Mouse (Mus musculus) limb, embryonic 14.5 days (tissue): Measurements from ENCODE around the gene Ano4. TPM values are rescaled to one million over a fixed set of nuclear protein-coding genes. Genes with fewer than 3 reads are reported as not detected.

ENCODE experiments used
- ATAC-seq: fragments of 200-750 bp; cut with Nextera tagmentation; 2 replicates; pipeline ENCODE4 v1.8.0; 2017; ENCODE audit warnings: low read depth, moderate number of reproducible peaks, moderate TSS enrichment; ENCODE audit not compliant: low FRiP score
- DNase-seq: peaks from one replicate; pipeline ENCODE4 v3.0.0-alpha.2; 2015; ENCODE audit warnings: low spot score
- H3K27ac ChIP-seq: fragments of 300-500 bp; sonication (generic); replicated peaks from 2 replicates; pipeline ENCODE4 v1.5.1; 2014; ENCODE audit warnings: low read depth, mild to moderate bottlenecking, low read length, moderate library complexity, mixed read lengths
- H3K27me3 ChIP-seq: fragments of 300-500 bp; sonication (generic); 2 replicates; pipeline ENCODE4 v1.6.1; 2014; ENCODE audit warnings: low read length, mixed read lengths; ENCODE audit not compliant: control insufficient read depth, insufficient read depth
- H3K36me3 ChIP-seq: fragments of 300-500 bp; sonication (generic); 2 replicates; pipeline ENCODE4 v1.6.1; 2014; ENCODE audit warnings: mild to moderate bottlenecking, low read length, moderate library complexity, mixed read lengths; ENCODE audit not compliant: control insufficient read depth, insufficient read depth
- H3K4me1 ChIP-seq: fragments of 300-500 bp; sonication (generic); 2 replicates; pipeline ENCODE4 v1.6.1; 2014; ENCODE audit warnings: antibody characterized with exemption, low read length, mixed read lengths; ENCODE audit not compliant: control insufficient read depth, insufficient read depth
- H3K4me2 ChIP-seq: fragments of 300-500 bp; sonication (generic); replicated peaks from 2 replicates; pipeline ENCODE4 v1.6.1; 2014; ENCODE audit warnings: low read depth, mild to moderate bottlenecking, low read length, moderate library complexity; ENCODE audit not compliant: severe bottlenecking
- H3K4me3 ChIP-seq: fragments of 300-500 bp; sonication (generic); replicated peaks from 2 replicates; pipeline ENCODE4 v1.5.1; 2014; ENCODE audit warnings: low read length
- H3K9ac ChIP-seq: fragments of 300-500 bp; sonication (generic); 2 replicates; pipeline ENCODE4 v1.6.1; 2014; ENCODE audit warnings: mild to moderate bottlenecking, low read depth, low read length, moderate library complexity; ENCODE audit not compliant: severe bottlenecking
- H3K9me3 ChIP-seq: fragments of 300-500 bp; sonication (generic); 2 replicates; pipeline ENCODE4 v1.6.1; 2016; ENCODE audit warnings: low read length; ENCODE audit not compliant: control insufficient read depth
- POLR2A ChIP-seq: fragments of 200-500 bp; IDR thresholded peaks from 2 replicates; pipeline ENCODE4 v1.8.0; 2012; ENCODE audit warnings: inconsistent platforms, mild to moderate bottlenecking, moderate library complexity, borderline replicate concordance; ENCODE audit not compliant: insufficient read depth, insufficient read length; ENCODE audit errors: extremely low read depth
- WGBS: fragments of 180-500 bp; shearing (Covaris S2); extraction: QIAGEN DNeasy Blood & Tissue Kit; methylation state at CpG from one replicate; pipeline ENCODE4 v1.1.7; 2014; 5-methylcytosine and 5-hydroxymethylcytosine counted together
- polyA plus RNA-seq, 2 experiments: library from polyadenylated mRNA; depleted of rRNA in 1 of 2; stranded (reverse) in 1 of 2; unstranded in 1 of 2; fragments of >200 nt; fragmentation: Nextera tagmentation in 1 of 2; extraction: Ambion mirVana in 1 of 2; gene quantifications; 2 replicates each; pipeline versions ENCODE4 v1.2.1 to v1.2.3; 2012 to 2014

Gene Ano4
- polyA plus RNA-seq, 2 experiments = 0.50 to 1.0 TPM

DNA sequence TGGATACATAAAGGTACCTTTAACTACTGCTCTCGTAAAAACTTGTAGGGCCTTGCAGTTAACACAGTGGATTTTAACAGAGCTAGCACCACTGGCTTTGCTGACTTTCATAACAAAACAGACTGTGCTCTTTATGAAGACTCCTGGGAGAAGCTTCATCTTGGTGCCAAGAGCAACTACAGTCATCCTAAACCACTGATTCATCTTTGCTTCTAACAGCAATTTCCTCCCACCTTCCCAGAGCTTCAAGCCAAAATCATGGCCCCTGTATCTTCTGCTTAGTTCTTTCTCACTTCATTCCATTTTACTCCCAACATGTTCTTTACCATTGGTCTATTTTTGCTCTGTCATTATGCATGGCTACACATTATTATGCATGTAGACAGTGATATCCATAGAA lies 100.8 kb downstream of the Ano4 start:
- 48% methylated on average over 1 of the region's 1 CpGs for WGBS
- no peaks in the 10 kb centered on the region for H3K27me3 ChIP-seq
- no peak overlapping the region for H3K9ac ChIP-seq
- no peaks in the 10 kb centered on the region for H3K4me1 ChIP-seq
- no peak overlapping the region for H3K4me2 ChIP-seq
- ATAC-seq = no peak
- H3K27ac ChIP-seq = no peak overlapping the region
- H3K4me3 ChIP-seq = no peak overlapping the region
- H3K9me3 ChIP-seq = no peaks in the 10 kb centered on the region
- no peak for DNase-seq
- no peaks in the 10 kb centered on the region for H3K36me3 ChIP-seq
- no peak for TF ChIP-seq POLR2A

GRCm38 (mm10) chr10:89224524-89224923 lies 120.0 kb downstream of the Ano4 start:
- Histone ChIP-seq H3K36me3 (no peaks in the 10 kb centered on the region), H3K9me3 (no peaks in the 10 kb centered on the region), H3K4me2 (no peak overlapping the region), H3K9ac (no peak overlapping the region), H3K27me3 (no peaks in the 10 kb centered on the region), H3K4me3 (no peak overlapping the region), H3K27ac (no peak overlapping the region), H3K4me1 (no peaks in the 10 kb centered on the region)
- ATAC-seq (no peak), DNase-seq (peak; percentile 87)
- TF ChIP-seq POLR2A = no peak
- WGBS = 36% methylated on average over 7 of the region's 7 CpGs

- Histone ChIP-seq H3K27me3 (no peaks in the 10 kb centered on the region), H3K4me2 (no peak overlapping the region), H3K27ac (no peak overlapping the region), H3K4me3 (no peak overlapping the region), H3K9ac (no peak overlapping the region), H3K4me1 (no peaks in the 10 kb centered on the region), H3K9me3 (no peaks in the 10 kb centered on the region), H3K36me3 (no peaks in the 10 kb centered on the region)
- DNase-seq = no peak
- ATAC-seq = no peak
- no peak for TF ChIP-seq POLR2A
- WGBS = 80% methylated on average over 6 of the region's 6 CpGs
These were observed 122.1 kb downstream of the Ano4 start for GRCm38 (mm10) chr10:89222284-89222989.

GRCm38 (mm10) chr10:89216078-89216477 lies 128.5 kb downstream of the Ano4 start:
- H3K36me3 ChIP-seq = no peaks in the 10 kb centered on the region
- H3K4me1 ChIP-seq = no peaks in the 10 kb centered on the region
- no peak overlapping the region for H3K4me2 ChIP-seq
- H3K4me3 ChIP-seq = no peak overlapping the region
- no peak for ATAC-seq
- no peak for DNase-seq
- H3K9me3 ChIP-seq = no peaks in the 10 kb centered on the region
- WGBS = 81% methylated on average over 6 of the region's 6 CpGs
- no peak for TF ChIP-seq POLR2A
- no peak overlapping the region for H3K9ac ChIP-seq
- no peaks in the 10 kb centered on the region for H3K27me3 ChIP-seq
- no peak overlapping the region for H3K27ac ChIP-seq

GRCm38 (mm10) chr10:89205858-89206257 lies 138.7 kb downstream of the Ano4 start:
- Histone ChIP-seq H3K36me3 (no peaks in the 10 kb centered on the region), H3K4me3 (no peak overlapping the region), H3K27me3 (no peaks in the 10 kb centered on the region), H3K4me2 (no peak overlapping the region), H3K9me3 (no peaks in the 10 kb centered on the region), H3K4me1 (no peaks in the 10 kb centered on the region), H3K9ac (no peak overlapping the region), H3K27ac (no peak overlapping the region)
- ATAC-seq (no peak), DNase-seq (peak; percentile 15)
- 29% methylated on average over 2 of the region's 2 CpGs for WGBS
- no peak for TF ChIP-seq POLR2A

DNA sequence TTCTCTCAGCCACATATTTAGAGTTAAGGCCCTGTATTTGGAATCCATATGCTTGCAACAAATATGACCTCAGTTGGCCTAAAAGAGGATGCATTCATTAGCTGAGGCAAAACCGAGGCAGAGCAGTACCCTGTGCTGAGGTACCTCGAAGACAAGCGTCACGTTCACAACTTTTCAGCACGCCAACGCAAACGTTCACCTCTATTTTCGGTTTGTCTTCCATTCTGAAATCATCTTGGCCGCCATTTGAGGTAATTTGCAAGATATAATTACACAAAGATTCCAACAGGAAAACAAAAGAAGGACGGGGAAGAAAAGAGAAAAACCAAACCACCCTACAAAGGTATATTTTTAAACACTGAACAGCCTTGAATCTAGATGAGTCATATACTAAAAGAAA lies 148.1 kb downstream of the Ano4 start:
- H3K4me3 ChIP-seq = no peak overlapping the region
- DNase-seq = no peak
- no peaks in the 10 kb centered on the region for H3K36me3 ChIP-seq
- H3K9ac ChIP-seq = no peak overlapping the region
- no peak for ATAC-seq
- H3K4me2 ChIP-seq = no peak overlapping the region
- H3K27me3 ChIP-seq = no peaks in the 10 kb centered on the region
- WGBS = 91% methylated on average over 10 of the region's 10 CpGs
- H3K9me3 ChIP-seq = no peaks in the 10 kb centered on the region
- no peak for TF ChIP-seq POLR2A
- no peaks in the 10 kb centered on the region for H3K4me1 ChIP-seq
- no peak overlapping the region for H3K27ac ChIP-seq
